Mouse (Mus musculus) kidney, postnatal 36 days (tissue): ENCODE measurements at regions not wholly inside any gene's neighbourhood (a gene's known extent, or its start where the extent isn't known, plus 50 kb on each side); places are given as distances from the start of the nearest gene placed in this dataset.

Source experiments
- DNase-seq, 2 experiments: peaks; one replicate each; pipeline ENCODE4 v3.0.0; 2021 to 2022; ENCODE audit warnings: mixed read lengths in 2 of 2

DNA sequence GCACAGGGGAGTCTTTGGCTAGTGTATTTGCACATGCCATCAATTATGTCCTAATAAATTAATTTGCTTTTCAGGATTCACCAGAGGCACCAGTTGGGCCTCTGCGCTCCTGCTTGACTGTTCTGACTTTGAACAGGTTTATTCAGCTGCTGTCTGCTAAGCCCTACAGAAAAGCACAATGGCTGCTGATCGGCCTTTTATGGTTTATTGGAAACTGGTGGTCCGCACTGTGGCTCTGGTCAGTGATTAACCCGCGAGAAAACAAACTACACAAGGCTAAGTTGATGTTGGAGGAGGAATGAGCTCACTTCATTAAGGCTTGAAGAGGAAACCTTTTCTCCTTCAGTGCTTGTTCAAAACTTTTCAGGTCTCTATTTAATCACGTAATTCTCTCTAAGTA lies 208.4 kb upstream of the Gpr101 start:
- no peak for DNase-seq

DNA sequence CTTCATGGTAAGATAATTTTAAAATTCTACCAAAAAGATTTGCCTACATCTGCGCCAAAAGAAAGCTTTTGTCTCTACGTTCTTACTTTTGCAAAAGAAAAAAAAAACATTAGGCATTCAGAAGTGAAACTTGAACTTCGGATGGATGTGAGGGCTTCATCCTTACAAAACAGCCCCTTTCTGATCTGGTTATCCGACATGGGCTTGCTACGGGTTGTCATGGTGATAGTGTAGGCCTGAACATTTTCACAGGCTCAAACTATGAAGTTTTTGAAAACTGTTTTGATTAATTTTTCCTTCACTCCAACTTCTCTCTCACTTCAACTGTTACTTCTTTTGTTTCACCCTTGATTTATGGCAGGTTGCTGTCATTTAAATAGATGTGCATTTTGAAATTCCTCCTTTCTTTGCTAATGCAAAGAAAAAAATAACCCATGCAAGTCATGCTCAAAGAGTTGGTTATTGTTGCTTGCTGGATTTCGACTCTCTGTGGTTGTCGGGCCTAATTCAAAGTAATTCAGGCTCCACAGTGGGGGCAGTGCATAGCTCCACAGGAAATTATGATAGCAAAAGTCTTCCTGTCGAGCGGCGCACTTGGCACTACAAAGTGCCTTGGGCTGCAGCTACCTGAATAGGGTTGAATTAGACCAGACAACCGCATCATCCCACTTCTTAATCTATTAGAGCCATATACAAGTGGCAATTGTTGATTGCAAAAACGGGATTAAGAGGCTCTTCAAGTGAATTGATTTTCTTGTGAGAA lies 205.7 kb upstream of the Gpr101 start:
- DNase-seq, result no peak

DNA sequence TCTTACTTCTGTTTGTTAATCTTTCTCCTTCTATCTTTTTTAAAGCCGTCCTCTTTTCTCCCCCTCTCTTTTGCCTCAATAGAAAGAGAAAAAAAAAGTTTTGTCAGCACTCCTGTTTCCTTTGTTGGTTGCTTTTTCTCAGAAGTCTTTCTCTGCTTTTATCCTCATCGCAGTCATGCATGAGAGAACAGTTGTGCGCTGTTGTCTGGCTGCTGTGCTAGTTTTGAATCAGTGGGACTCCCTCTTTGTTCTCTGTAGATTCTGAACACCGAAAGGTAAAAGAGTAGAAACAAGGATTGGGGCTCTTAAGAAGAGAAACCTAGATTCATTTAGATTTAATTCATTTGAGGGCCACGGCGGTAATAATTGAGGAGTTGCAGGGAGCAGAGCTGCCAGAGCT lies 204.9 kb upstream of the Gpr101 start:
- DNase-seq, result no peak

DNA sequence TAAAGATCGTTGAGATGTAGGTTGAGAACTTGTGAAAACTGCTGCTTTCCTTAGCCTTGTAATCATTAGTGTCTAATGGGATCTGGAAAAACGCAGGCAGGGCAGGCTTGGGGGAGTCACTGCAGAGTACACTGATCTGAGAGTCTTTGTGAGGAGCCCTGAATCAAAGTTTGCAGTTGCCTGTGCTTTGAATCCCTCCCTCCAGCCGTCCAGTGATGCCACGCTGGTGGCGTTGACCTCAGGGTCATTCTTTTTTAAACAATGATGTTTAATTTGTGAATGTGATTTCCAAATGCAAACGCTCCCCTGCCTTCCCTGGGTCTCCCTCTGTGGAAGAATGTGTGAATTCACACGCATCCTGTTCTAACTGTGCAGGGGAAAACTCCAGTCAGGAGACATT lies 204.4 kb upstream of the Gpr101 start:
- no peak for DNase-seq

DNA sequence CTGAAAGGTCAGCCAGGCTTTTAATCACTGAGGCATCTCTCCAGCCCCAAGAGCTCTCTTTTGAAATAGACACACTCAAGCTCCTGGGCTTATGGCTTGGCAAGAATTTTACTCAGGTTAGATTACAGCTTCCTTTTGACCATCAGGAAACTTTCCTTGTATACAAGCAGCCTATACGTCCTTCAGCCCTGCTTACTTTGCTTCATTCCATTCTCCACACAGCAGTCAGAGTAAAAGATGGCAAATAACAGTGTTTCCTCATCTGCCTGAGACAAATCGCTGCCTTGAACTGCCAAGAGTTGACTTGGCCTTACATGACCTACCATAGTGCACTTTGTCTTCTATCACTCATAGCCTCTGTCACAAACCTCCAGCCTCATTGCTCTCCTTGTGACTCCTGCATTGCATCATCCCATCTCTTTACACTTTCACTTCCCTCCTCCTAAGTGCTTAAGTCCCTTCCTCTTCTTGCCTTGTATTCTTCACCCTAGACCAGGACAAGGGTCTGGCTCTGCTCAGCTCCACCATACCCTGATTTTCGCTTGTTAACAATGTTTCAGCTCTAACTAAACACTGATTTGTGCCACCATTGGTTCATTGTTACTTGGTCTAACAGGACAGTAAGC lies 203.2 kb upstream of the Gpr101 start:
- DNase-seq, result no peak

DNA sequence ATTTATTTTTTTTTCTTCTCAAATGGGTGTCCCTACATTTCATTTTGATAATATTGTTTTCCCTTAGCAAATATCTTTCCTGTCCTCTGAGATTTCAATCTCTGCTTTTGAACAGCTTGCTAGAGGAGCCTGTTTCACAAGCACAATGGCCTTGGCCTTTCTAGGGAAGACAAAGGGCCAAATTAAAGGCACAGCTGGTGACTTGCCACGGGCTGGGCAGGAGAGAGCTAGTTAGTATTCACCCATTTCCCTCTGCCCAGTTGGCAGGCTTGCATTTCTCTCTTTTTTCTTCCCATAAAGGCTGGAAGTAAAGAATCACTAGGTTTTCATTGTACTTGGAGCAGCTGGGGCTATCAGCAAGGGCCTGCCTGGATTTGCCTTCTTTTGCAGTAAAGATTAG lies 188.9 kb upstream of the Gpr101 start:
- DNase-seq, result no peak

DNA sequence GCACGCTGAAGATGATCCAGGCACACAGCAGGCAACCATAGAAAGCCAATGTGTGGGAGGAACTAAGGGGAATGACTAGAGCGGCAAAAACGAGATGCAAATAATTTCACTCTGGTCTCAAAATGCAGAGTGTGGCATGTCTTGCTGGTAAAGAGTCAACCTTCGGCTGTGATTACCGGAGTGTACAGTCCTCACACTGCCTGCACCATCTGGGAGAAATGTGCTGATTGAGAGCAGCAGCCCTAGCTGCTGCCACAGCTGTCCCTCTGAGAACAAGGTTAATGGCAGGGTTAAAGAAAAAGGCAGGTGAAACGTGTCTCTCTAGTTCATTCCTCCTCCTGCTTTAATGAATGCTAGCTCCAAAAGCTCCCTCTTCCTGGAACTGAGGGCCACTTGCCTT lies 173.2 kb upstream of the Gpr101 start:
- DNase-seq, result no peak

DNA sequence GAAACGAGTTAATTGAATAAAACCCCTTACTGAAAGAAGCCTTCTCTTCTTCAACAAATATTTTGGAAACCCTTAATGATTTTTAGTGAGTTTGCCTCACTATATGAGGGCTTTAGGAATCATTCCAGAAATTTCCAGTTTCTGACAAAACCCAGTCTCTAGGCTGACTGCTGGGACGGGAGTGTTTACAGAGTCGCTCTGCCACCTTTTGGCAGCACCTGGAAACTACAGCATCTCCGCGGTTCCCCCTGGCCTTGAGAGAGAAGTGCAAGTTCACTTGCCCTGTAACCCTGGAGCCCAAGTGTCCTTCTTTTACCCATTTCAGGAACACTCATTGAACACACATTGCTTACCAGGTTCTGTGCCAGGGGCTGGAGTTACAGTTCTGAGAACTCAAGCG lies 171.4 kb upstream of the Gpr101 start:
- peak in 1 of 2 experiments; percentile 49 for DNase-seq

DNA sequence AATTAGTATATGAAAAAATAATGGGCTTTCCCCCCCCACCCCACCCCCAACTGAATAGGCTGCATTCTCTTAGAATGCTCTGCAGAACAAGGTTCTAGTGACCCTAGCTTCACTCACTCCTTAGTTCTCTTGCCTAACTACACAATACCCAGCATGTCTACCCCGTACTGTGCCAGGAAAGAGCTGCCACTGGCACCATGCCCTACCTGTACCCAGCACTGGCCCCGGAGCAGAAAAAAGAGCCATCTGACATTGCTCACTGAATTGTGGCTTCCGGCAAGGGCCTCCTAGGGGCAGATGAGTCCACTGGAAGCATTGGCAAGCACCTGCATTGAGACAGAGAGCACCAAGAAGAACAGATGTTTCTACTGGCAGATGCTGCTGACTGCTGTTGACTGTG lies 156.0 kb upstream of the Gpr101 start:
- no peak for DNase-seq

DNA sequence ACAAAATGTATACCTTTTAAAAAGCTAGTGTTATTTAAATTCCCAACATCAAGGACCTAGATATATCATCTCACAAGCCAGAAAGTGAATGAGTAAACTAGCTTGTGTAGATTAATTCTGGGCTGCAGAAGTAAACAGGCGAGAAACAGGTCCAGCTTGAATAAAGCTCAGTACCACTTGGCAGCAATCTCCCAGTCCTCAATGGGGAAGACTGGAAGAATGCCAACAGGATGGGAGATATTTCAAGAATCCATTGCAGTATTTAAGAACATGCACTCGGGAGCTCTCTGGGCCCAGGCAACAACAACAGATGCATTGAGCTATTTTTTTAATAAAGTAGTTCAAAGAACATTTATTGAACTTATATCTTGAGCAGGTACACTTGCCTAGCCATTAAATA lies 152.5 kb upstream of the Gpr101 start:
- DNase-seq, result no peak

DNA sequence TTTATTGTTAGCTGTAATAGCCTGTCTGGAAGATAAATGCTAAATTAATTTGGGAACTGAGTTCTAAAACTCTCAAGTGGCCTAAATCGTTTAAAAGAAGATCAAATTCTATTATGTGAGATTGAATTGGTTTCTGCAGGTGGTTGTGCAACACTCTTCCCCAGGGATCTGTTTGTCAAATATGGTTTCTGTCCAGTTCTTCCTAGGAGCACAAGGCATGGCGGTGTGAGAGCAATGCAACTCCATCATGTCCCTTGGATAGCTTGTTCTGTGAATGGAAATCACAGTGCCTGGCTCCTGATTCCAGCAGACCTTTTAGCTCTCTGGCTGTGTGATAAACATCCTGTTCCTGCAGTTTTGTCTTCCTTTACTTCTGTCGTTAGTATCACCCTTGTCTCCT lies 151.9 kb upstream of the Gpr101 start:
- no peak for DNase-seq
